Mouse (Mus musculus): ENCODE results near the gene Nop53.

Gene Nop53

GRCm38 (mm10) chr7:15945721-15946536 lies at the start of gene Nop53:
Gene Nop53 (minus strand): TSS chr7:15946074.
- DNase-seq (ENCODE audit: low spot score), result peak; percentile 89

GRCm38 (mm10) chr7:15993789-15994188 lies 47.9 kb upstream of the Nop53 start:
- no peak for DNase-seq (ENCODE audit: low spot score)

GRCm38 (mm10) chr7:15993152-15993551 lies 47.3 kb upstream of the Nop53 start:
- no peak for DNase-seq (ENCODE audit: low spot score)

GRCm38 (mm10) chr7:15991764-15992163 lies 45.9 kb upstream of the Nop53 start:
- no peak for DNase-seq (ENCODE audit: low spot score)

- no peak for DNase-seq (ENCODE audit: low spot score)
Measured at GRCm38 (mm10) chr7:15987661-15988356, 41.9 kb upstream of the Nop53 start.

- no peak for DNase-seq (ENCODE audit: low spot score)
Measured at GRCm38 (mm10) chr7:15982729-15983407, 37.0 kb upstream of the Nop53 start.

GRCm38 (mm10) chr7:15981538-15981937 lies 35.7 kb upstream of the Nop53 start:
- no peak for DNase-seq (ENCODE audit: low spot score)

- DNase-seq (ENCODE audit: low spot score), result no peak
Measured at GRCm38 (mm10) chr7:15980246-15980645, 34.4 kb upstream of the Nop53 start.

GRCm38 (mm10) chr7:15975904-15976303 lies 30.0 kb upstream of the Nop53 start:
- peak; percentile 48 for DNase-seq (ENCODE audit: low spot score)

- DNase-seq (ENCODE audit: low spot score), result no peak
Measured at GRCm38 (mm10) chr7:15975451-15975850, 29.6 kb upstream of the Nop53 start.

- DNase-seq (ENCODE audit: low spot score), result peak; percentile 58
Measured at GRCm38 (mm10) chr7:15974712-15975111, 28.8 kb upstream of the Nop53 start.

- peak; percentile 14 for DNase-seq (ENCODE audit: low spot score)
Measured at GRCm38 (mm10) chr7:15972247-15972646, 26.4 kb upstream of the Nop53 start.

GRCm38 (mm10) chr7:15969674-15970073 lies 23.8 kb upstream of the Nop53 start:
- no peak for DNase-seq (ENCODE audit: low spot score)

- no peak for DNase-seq (ENCODE audit: low spot score)
Measured at GRCm38 (mm10) chr7:15968322-15968721, 22.4 kb upstream of the Nop53 start.

GRCm38 (mm10) chr7:15967312-15967711 lies 21.4 kb upstream of the Nop53 start, which contains the start of gene Ehd2:
Gene Ehd2 (minus strand): TSS chr7:15967567.
- peak; percentile 86 for DNase-seq (ENCODE audit: low spot score)

GRCm38 (mm10) chr7:15966489-15966888 lies 20.6 kb upstream of the Nop53 start:
- DNase-seq (ENCODE audit: low spot score), result peak; percentile 3

- peak; percentile 13 for DNase-seq (ENCODE audit: low spot score)
Measured at GRCm38 (mm10) chr7:15963798-15964652, 18.2 kb upstream of the Nop53 start.

- peak; percentile 95 for DNase-seq (ENCODE audit: low spot score)
Measured at GRCm38 (mm10) chr7:15962311-15963288, 16.7 kb upstream of the Nop53 start.

GRCm38 (mm10) chr7:15961798-15962197 lies 15.9 kb upstream of the Nop53 start:
- peak; percentile 6 for DNase-seq (ENCODE audit: low spot score)

GRCm38 (mm10) chr7:15961239-15961638 lies 15.4 kb upstream of the Nop53 start:
- DNase-seq (ENCODE audit: low spot score), result peak; percentile 20
